Mouse (Mus musculus) liver, adult 2 months (tissue): ENCODE results near the gene Gabrb2. TPM values are rescaled to one million over a fixed set of nuclear protein-coding genes. Genes with fewer than 3 reads are reported as not detected.

Experiments
- DNase-seq: peaks from one replicate; pipeline ENCODE4 v3.0.0-alpha.2; 2011; ENCODE audit warnings: low read depth, low spot score; ENCODE audit errors: extremely low read depth
- H3K27ac ChIP-seq: fragments of 200-500 bp; replicated peaks from 2 replicates; pipeline ENCODE4 v1.5.1; 2012; ENCODE audit warnings: low read depth, mild to moderate bottlenecking, control low read depth, inconsistent platforms, low read length; ENCODE audit not compliant: insufficient read depth
- H3K27me3 ChIP-seq: fragments of 200-500 bp; 2 replicates; pipeline ENCODE4 v1.6.1; 2012; ENCODE audit warnings: mild to moderate bottlenecking, moderate library complexity, low read length, inconsistent platforms; ENCODE audit not compliant: control insufficient read depth, insufficient read depth
- H3K36me3 ChIP-seq: fragments of 200-500 bp; 2 replicates; pipeline ENCODE4 v1.6.1; 2012; ENCODE audit warnings: low read length, inconsistent platforms; ENCODE audit not compliant: control insufficient read depth, insufficient read depth
- H3K4me1 ChIP-seq: fragments of 200-500 bp; 2 replicates; pipeline ENCODE4 v1.6.1; 2011; ENCODE audit warnings: low read length; ENCODE audit not compliant: control insufficient read depth, insufficient read depth
- H3K4me3 ChIP-seq: fragments of 200-500 bp; 2 replicates; pipeline ENCODE4 v1.5.1; 2011; ENCODE audit warnings: low read depth, mild to moderate bottlenecking, control low read depth, low read length, moderate library complexity; ENCODE audit not compliant: insufficient read depth
- H3K79me2 ChIP-seq: fragments of 200-500 bp; 2 replicates; pipeline ENCODE4 v1.6.1; 2012; ENCODE audit warnings: inconsistent platforms, mild to moderate bottlenecking, low read length, moderate library complexity; ENCODE audit not compliant: control insufficient read depth, insufficient read depth
- H3K9ac ChIP-seq: fragments of 200-500 bp; 2 replicates; pipeline ENCODE4 v1.6.1; 2012; ENCODE audit warnings: low read depth, mild to moderate bottlenecking, control low read depth, inconsistent platforms, low read length
- CTCF ChIP-seq: fragments of 200-500 bp; IDR thresholded peaks from 2 replicates; pipeline ENCODE4 v1.5.1; 2011; ENCODE audit warnings: low read depth, low read length, control low read depth
- POLR2A ChIP-seq: fragments of 200-500 bp; IDR thresholded peaks from 2 replicates; pipeline ENCODE4 v1.6.1; 2011; ENCODE audit warnings: low read length, control low read depth; ENCODE audit not compliant: insufficient read depth; ENCODE audit errors: extremely low read depth
- WGBS: fragments of 180-500 bp; shearing (Covaris S2); methylation state at CpG from one replicate; pipeline ENCODE4 v1.1.7; 2018; 5-methylcytosine and 5-hydroxymethylcytosine counted together
- polyA plus RNA-seq: library from polyadenylated mRNA; depleted of rRNA; stranded (reverse); fragments of >200 nt; gene quantifications from 2 replicates; pipeline ENCODE4 v1.2.3, GENCODE M21; 2012
- total RNA-seq: library from RNA; depleted of rRNA; stranded (reverse); fragments of >200 nt; gene quantifications from 2 replicates; pipeline ENCODE4 v1.2.3, GENCODE M21; 2014

Gabrb2 gene
- total and polyA plus RNA-seq, 2 experiments, result not detected

- 78% methylated on average over 4 of the region's 4 CpGs for WGBS
- Histone ChIP-seq H3K9ac (no peak overlapping the region), H3K79me2 (no peaks in the 10 kb centered on the region), H3K4me3 (no peak overlapping the region), H3K27ac (no peak overlapping the region), H3K27me3 (no peaks in the 10 kb centered on the region), H3K36me3 (no peaks in the 10 kb centered on the region), H3K4me1 (no peaks in the 10 kb centered on the region)
- no peak for TF ChIP-seq CTCF
- TF ChIP-seq POLR2A, result no peak
- DNase-seq, result no peak
Observed at GRCm38 (mm10) chr11:42581123-42581522, 161.6 kb downstream of the Gabrb2 start.

GRCm38 (mm10) chr11:42581753-42582152 lies 162.2 kb downstream of the Gabrb2 start:
- Histone ChIP-seq H3K36me3 (no peaks in the 10 kb centered on the region), H3K79me2 (no peaks in the 10 kb centered on the region), H3K27ac (no peak overlapping the region), H3K9ac (no peak overlapping the region), H3K4me1 (no peaks in the 10 kb centered on the region), H3K27me3 (no peaks in the 10 kb centered on the region), H3K4me3 (no peak overlapping the region)
- no peak for DNase-seq
- TF ChIP-seq POLR2A, result no peak
- TF ChIP-seq CTCF, result no peak

- Histone ChIP-seq H3K9ac (no peak overlapping the region), H3K27me3 (no peaks in the 10 kb centered on the region), H3K27ac (no peak overlapping the region), H3K79me2 (no peaks in the 10 kb centered on the region), H3K4me3 (no peak overlapping the region), H3K4me1 (no peaks in the 10 kb centered on the region), H3K36me3 (no peaks in the 10 kb centered on the region)
- TF ChIP-seq CTCF, result no peak
- no peak for TF ChIP-seq POLR2A
- 70% methylated on average over 3 of the region's 3 CpGs for WGBS
- DNase-seq, result no peak
Observed at GRCm38 (mm10) chr11:42592418-42592817, 172.9 kb downstream of the Gabrb2 start.

GRCm38 (mm10) chr11:42606225-42606624 lies 186.7 kb downstream of the Gabrb2 start:
- H3K4me3 ChIP-seq, result no peak overlapping the region
- no peaks in the 10 kb centered on the region for H3K79me2 ChIP-seq
- H3K27ac ChIP-seq, result no peak overlapping the region
- H3K9ac ChIP-seq, result no peak overlapping the region
- no peak for TF ChIP-seq CTCF
- no peak for TF ChIP-seq POLR2A
- no peak for DNase-seq
- no peaks in the 10 kb centered on the region for H3K36me3 ChIP-seq
- WGBS, result 50% methylated on average over 1 of the region's 1 CpGs
- no peaks in the 10 kb centered on the region for H3K27me3 ChIP-seq
- H3K4me1 ChIP-seq, result no peaks in the 10 kb centered on the region

GRCm38 (mm10) chr11:42609128-42609763 lies 189.7 kb downstream of the Gabrb2 start:
- H3K27me3 ChIP-seq, result no peaks in the 10 kb centered on the region
- H3K9ac ChIP-seq, result no peak overlapping the region
- WGBS, result 84% methylated on average over 3 of the region's 3 CpGs
- no peaks in the 10 kb centered on the region for H3K4me1 ChIP-seq
- H3K36me3 ChIP-seq, result no peaks in the 10 kb centered on the region
- H3K79me2 ChIP-seq, result no peaks in the 10 kb centered on the region
- DNase-seq, result no peak
- no peak overlapping the region for H3K27ac ChIP-seq
- no peak overlapping the region for H3K4me3 ChIP-seq
- TF ChIP-seq CTCF (no peak), POLR2A (no peak)

- TF ChIP-seq CTCF (no peak), POLR2A (no peak)
- Histone ChIP-seq H3K9ac (no peak overlapping the region), H3K27ac (no peak overlapping the region), H3K4me3 (no peak overlapping the region), H3K79me2 (no peaks in the 10 kb centered on the region), H3K36me3 (no peaks in the 10 kb centered on the region), H3K27me3 (no peaks in the 10 kb centered on the region), H3K4me1 (no peaks in the 10 kb centered on the region)
- DNase-seq, result no peak
- 86% methylated on average over 2 of the region's 2 CpGs for WGBS
Observed at GRCm38 (mm10) chr11:42618195-42618594, 198.6 kb downstream of the Gabrb2 start.
